Mouse (Mus musculus) ES-Bruce4 (cell line): ENCODE measurements around the gene Znhit1. TPM values are rescaled to one million over a fixed set of nuclear protein-coding genes. Genes with fewer than 3 reads are reported as not detected.

Experiments
- H3K27ac ChIP-seq: 2 replicates; pipeline ENCODE4 v1.5.1; 2012; ENCODE audit warnings: low read length, inconsistent platforms; ENCODE audit not compliant: insufficient read depth
- H3K27me3 ChIP-seq: 2 replicates; pipeline ENCODE4 v1.6.1; 2012; ENCODE audit warnings: mild to moderate bottlenecking, low read length, inconsistent platforms; ENCODE audit not compliant: control insufficient read depth, poor library complexity, insufficient read depth, severe bottlenecking
- H3K36me3 ChIP-seq: 2 replicates; pipeline ENCODE4 v1.6.1; 2012; ENCODE audit warnings: inconsistent platforms, mild to moderate bottlenecking, low read length, moderate library complexity; ENCODE audit not compliant: control insufficient read depth, poor library complexity, insufficient read depth, severe bottlenecking
- H3K4me1 ChIP-seq: one replicate; pipeline ENCODE4 v1.8.1; 2011; ENCODE audit warnings: low read length; ENCODE audit not compliant: control insufficient read depth, insufficient read depth
- H3K4me3 ChIP-seq: 2 replicates; pipeline ENCODE4 v1.5.1; 2011; ENCODE audit warnings: low read depth, mild to moderate bottlenecking, low read length
- H3K9ac ChIP-seq: 2 replicates; pipeline ENCODE4 v1.6.1; 2012; ENCODE audit warnings: low read depth, mild to moderate bottlenecking, inconsistent platforms; ENCODE audit not compliant: poor library complexity, severe bottlenecking
- H3K9me3 ChIP-seq: replicated peaks from 2 replicates; pipeline ENCODE4 v1.6.1; 2012; ENCODE audit warnings: mild to moderate bottlenecking, low read length, inconsistent platforms; ENCODE audit not compliant: control insufficient read depth, poor library complexity, insufficient read depth, severe bottlenecking
- CTCF ChIP-seq: IDR thresholded peaks from one replicate; pipeline ENCODE4 v1.8.1; 2011; ENCODE audit warnings: low read depth, low read length
- EP300 ChIP-seq: IDR thresholded peaks from 2 replicates; pipeline ENCODE4 v1.6.1; 2011; ENCODE audit warnings: low read depth, low read length; ENCODE audit not compliant: insufficient read depth
- POLR2A ChIP-seq: IDR thresholded peaks from one replicate; pipeline ENCODE4 v1.8.1; 2011; ENCODE audit warnings: low read length; ENCODE audit not compliant: insufficient read depth
- polyA plus RNA-seq: library from polyadenylated mRNA; stranded (reverse); fragments of >200 nt; gene quantifications from 2 replicates; pipeline ENCODE4 v1.2.4, GENCODE M21; 2011; ENCODE audit warnings: low read depth; ENCODE audit not compliant: missing spikeins, insufficient read depth, insufficient read length

Gene Znhit1
- polyA plus RNA-seq, 1 experiment, result 26.6 TPM

DNA sequence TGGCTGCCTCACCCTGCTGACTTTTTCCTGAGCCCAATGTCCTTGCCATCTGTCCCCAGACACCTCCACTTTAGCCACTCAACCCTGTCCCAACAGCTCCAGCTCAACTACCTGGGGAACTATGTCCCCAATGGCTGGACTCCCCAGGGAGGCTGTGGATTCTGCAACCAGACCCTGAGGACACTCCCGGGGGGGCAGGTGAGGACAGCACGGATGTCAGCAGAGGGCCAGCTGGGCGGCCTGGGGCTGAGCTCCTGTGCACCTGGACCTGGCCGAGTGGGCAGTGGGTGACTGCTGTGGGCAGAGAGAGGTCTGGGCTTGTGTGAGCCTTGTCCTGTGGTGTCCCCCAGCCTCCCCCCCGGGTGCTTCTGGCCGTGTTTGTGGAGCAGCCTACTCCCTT, 2.0 kb upstream of the Znhit1 start:
- H3K27ac ChIP-seq, result no peak overlapping the region
- H3K4me3 ChIP-seq, result no peak overlapping the region
- H3K4me1 ChIP-seq, result peaks cover 3% of the 10 kb centered on the region
- H3K9me3 ChIP-seq, result no peaks in the 10 kb centered on the region
- H3K36me3 ChIP-seq, result peaks cover 6% of the 10 kb centered on the region; the same call in 1 of the 2 replicates
- H3K27me3 ChIP-seq, result no peaks in the 10 kb centered on the region
- TF ChIP-seq EP300 (no peak), CTCF (no peak), POLR2A (no peak)
- H3K9ac ChIP-seq, result no peak overlapping the region

DNA sequence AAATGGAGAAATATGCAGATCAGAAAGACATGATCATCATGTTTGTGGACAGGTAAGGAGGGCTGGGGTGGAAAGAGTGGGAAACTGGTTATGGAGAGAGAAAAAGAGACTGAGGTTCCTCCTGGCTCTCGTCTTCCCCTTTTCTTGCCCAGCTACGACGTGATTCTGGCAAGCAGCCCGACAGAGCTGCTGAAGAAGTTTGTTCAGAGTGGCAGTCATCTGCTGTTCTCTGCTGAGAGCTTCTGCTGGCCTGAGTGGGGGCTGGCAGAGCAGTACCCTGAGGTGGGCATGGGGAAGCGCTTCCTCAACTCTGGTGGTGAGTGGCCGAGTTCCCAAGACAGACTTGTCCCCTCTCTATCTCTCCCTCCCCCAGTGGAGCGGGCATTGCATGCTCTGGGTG, 599 bp upstream of the Znhit1 start:
- Histone ChIP-seq H3K36me3 (peaks cover 6% of the 10 kb centered on the region; the same call in 1 of the 2 replicates), H3K9ac (peak overlapping the region; percentile 93), H3K4me3 (no peak overlapping the region), H3K9me3 (no peaks in the 10 kb centered on the region), H3K27ac (no peak overlapping the region), H3K4me1 (peaks cover 3% of the 10 kb centered on the region), H3K27me3 (no peaks in the 10 kb centered on the region)
- TF ChIP-seq POLR2A, result no peak
- TF ChIP-seq EP300, result no peak
- TF ChIP-seq CTCF, result no peak

DNA sequence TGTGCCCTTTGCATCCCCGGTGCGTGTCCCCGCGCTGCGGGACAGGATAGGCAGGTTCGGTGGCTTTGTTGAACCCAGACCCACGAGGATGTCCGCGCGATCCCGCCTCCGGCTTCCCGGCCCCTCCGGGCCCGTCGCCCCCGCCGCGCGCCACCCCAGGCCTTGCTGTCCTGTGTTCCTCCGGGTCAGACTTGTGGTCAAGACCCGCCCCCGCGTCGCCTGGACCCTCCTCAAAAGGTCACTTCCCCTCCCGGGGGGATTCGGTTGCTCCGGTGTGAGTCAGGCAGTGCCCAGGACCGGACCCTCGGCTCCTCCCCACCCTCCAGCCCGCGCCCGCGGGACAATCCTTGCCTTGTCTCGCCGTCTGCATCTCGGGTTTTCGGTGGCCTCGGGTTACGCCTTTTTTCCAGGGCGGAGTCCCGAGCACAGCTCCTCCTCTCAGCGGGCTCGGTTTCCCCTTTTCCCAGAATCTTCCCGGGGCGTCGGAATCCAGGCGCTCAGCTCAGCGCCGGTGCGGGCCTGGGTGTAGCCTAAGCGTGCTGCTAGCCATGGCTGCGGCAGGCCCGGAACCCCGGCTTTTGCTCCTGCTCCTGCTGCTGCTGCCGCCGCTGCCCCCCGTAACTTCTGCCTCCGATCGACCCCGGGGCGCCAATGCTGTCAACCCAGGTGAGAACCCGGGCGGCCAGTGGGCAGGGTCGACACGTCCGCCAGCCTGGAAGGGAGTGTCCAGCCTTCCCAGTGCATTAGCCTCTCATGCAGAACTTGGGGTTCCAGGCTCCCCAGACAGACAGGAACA, 485 bp downstream of the Znhit1 start:
- peak; percentile 51 for TF ChIP-seq POLR2A
- TF ChIP-seq CTCF, result no peak
- H3K27me3 ChIP-seq, result no peaks in the 10 kb centered on the region
- peak overlapping the region; percentile 93 for H3K9ac ChIP-seq
- peaks cover 6% of the 10 kb centered on the region; the same call in 1 of the 2 replicates for H3K36me3 ChIP-seq
- H3K27ac ChIP-seq, result peak overlapping the region; percentile 66
- H3K9me3 ChIP-seq, result no peaks in the 10 kb centered on the region
- H3K4me3 ChIP-seq, result peak overlapping the region; percentile 85
- peaks cover 3% of the 10 kb centered on the region for H3K4me1 ChIP-seq

DNA sequence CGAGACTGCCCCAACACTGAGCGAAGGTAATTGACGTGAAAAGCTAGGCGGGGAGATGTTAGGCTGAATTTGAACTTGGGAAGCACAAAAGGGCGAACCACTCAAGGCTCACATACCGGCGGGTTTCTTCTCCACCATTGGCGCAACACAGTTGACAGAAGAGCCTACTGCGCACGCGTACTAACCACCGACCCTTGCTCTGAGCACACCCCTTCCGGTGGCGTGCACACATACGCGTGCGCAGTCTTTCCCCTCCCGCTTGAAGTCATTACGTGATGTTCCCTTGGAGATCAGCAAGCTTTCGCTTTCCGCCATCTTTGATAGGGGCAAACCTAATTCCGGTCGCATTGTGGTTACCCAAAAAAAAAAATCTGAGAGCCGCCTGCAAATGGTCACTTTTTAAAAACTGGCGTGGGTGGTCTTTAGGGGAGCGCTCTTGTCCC, 1.1 kb downstream of the Znhit1 start, which contains the start of gene Plod3:
TSS of gene Plod3 (plus strand) at position 325 of the 443 bp plus-strand sequence.
- peak within 1 kb of the TSS; percentile 66 for H3K27ac ChIP-seq
- H3K4me1 ChIP-seq, result peaks cover 3% of the 10 kb centered on the region
- peak; percentile 65 for TF ChIP-seq POLR2A
- no peak for TF ChIP-seq CTCF
- H3K36me3 ChIP-seq, result peaks cover 6% of the 10 kb centered on the region; the same call in 1 of the 2 replicates
- H3K27me3 ChIP-seq, result no peaks in the 10 kb centered on the region
- peak within 1 kb of the TSS; percentile 93 for H3K9ac ChIP-seq
- no peaks in the 10 kb centered on the region for H3K9me3 ChIP-seq
- peak within 1 kb of the TSS; percentile 88 for H3K4me3 ChIP-seq

DNA sequence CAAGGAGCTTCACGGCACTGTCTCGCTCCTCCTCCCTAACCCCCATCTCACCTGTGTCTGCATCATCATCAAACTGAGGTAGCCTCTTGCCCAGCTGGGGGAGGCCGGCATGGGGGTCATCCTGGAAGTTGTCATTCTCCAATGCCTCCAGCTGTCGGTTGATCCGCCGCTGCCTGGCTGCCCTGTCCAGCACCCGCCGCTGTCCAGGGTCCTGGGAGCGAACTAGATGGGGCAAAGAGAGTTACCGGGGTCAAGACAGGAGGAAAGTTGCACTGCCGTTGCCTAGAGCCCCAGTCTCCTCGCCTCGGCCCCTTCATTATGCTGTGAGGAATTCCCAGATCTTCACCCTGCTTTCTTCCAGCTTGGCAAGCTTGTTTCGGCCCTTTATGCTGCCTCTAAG, 3.0 kb downstream of the Znhit1 start:
- Histone ChIP-seq H3K36me3 (no peaks in the 10 kb centered on the region), H3K9me3 (no peaks in the 10 kb centered on the region), H3K9ac (no peak overlapping the region), H3K4me3 (no peak overlapping the region), H3K4me1 (peaks cover 3% of the 10 kb centered on the region), H3K27me3 (no peaks in the 10 kb centered on the region), H3K27ac (no peak overlapping the region)
- TF ChIP-seq CTCF (no peak), POLR2A (no peak), EP300 (no peak)

DNA sequence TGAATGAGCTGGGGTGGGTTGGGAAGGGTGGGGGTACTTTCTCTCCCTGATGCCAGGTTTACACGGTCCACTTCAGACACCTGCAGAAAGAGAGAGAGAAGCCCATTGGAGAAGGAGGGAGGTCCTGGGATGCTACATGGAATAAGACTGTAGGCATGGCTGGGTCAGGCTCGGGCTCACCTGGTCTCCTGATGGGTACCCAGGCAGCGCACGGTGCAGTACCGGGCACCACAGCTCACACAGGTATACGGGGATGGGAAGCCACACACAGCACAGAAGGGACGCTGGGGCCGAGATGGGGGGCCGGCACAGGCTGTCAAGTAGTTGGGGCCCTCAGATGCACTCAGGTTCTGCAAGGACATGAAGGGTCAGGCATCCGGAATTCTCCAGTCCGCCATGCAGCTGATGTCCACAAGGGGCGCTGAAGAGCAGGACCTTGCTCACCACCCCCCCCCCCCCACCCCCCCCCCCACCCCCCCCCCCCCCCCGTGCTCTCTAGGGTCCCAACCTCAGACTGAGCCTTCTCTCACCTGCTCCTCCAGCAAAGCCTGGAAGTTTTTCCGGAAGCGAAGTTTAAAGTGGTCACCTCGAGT, 5.4 kb downstream of the Znhit1 start:
- H3K27me3 ChIP-seq, result no peaks in the 10 kb centered on the region
- no peak overlapping the region for H3K9ac ChIP-seq
- H3K4me3 ChIP-seq, result no peak overlapping the region
- no peaks in the 10 kb centered on the region for H3K4me1 ChIP-seq
- H3K36me3 ChIP-seq, result no peaks in the 10 kb centered on the region
- no peaks in the 10 kb centered on the region for H3K9me3 ChIP-seq
- TF ChIP-seq CTCF (peak; percentile 47), POLR2A (no peak)
- no peak overlapping the region for H3K27ac ChIP-seq
